ENCODE assay signal across 29 mouse cellular contexts in genomic region chr9:27968266-27968665, GRCm38 (mm10).
DNase-seq lines count a peak whose midpoint lies in the region; ATAC-seq lines count a peak whose summit lies in the region.
"Had no signal": no experiment of that assay in that cellular context is flagged by ENCODE, and none has a peak within 500 bp of the region (broad histone marks: within the 10 kb centered on the region; RNA-seq: fewer than 3 reads in every experiment).

No protein-coding gene starts in this region.

- H3K36me3 ChIP-seq in hindbrain, embryonic 16.5 days (ENCODE audit: control insufficient read depth, insufficient read depth, low read length) = no peaks in the 10 kb centered on the region
- no peaks in the 10 kb centered on the region for H3K36me3 ChIP-seq in hindbrain, embryonic 10.5 days
- H3K36me3 ChIP-seq in intestine, embryonic 16.5 days (ENCODE audit: control insufficient read depth, insufficient read depth, low read length) = no peaks in the 10 kb centered on the region
- H3K36me3 ChIP-seq: forebrain, embryonic 10.5 days; G1E; heart, embryonic 12.5 days; heart, embryonic 15.5 days; hindbrain, embryonic 15.5 days had no signal

- no peak overlapping the region for H3K4me2 ChIP-seq in hindbrain, embryonic 16.5 days (ENCODE audit: low read length)
- no peak overlapping the region for H3K4me2 ChIP-seq in intestine, embryonic 16.5 days (ENCODE audit: low read depth, low read length)
- H3K4me2 ChIP-seq: heart, embryonic 12.5 days; heart, embryonic 15.5 days; hindbrain, embryonic 15.5 days had no signal

- peak; percentile 74; the same call in 1 of the 2 replicates for ATAC-seq in hindbrain, embryonic 16.5 days
- ATAC-seq in intestine, embryonic 16.5 days = no peak
- ATAC-seq: forebrain, embryonic 14.5 days; inflammation-experienced regulatory T-cells, adult 6 months; intestine, postnatal 0 days; Patski had no signal

- H3K4me1 ChIP-seq in hindbrain, embryonic 16.5 days (ENCODE audit: control insufficient read depth, insufficient read depth, low read depth, low read length) = no peaks in the 10 kb centered on the region
- H3K4me1 ChIP-seq in hindbrain, embryonic 10.5 days (replicated peaks) = no peaks in the 10 kb centered on the region
- H3K4me1 ChIP-seq in intestine, embryonic 16.5 days (ENCODE audit: control insufficient read depth, insufficient read depth, low read length) = no peaks in the 10 kb centered on the region
- H3K4me1 ChIP-seq: forebrain, embryonic 10.5 days; hindbrain, embryonic 15.5 days had no signal

- H3K27me3 ChIP-seq in hindbrain, embryonic 16.5 days (replicated peaks; ENCODE audit: control insufficient read depth, insufficient read depth, low read length) = no peaks in the 10 kb centered on the region
- H3K27me3 ChIP-seq in hindbrain, embryonic 10.5 days (ENCODE audit: insufficient read depth, poor library complexity, severe bottlenecking) = no peaks in the 10 kb centered on the region
- H3K27me3 ChIP-seq in intestine, embryonic 16.5 days (replicated peaks; ENCODE audit: control insufficient read depth, insufficient read depth, low read length) = no peaks in the 10 kb centered on the region
- H3K27me3 ChIP-seq: CH12.LX; heart, embryonic 12.5 days; heart, embryonic 15.5 days; hindbrain, embryonic 15.5 days; Patski had no signal

- no peak overlapping the region for H3K4me3 ChIP-seq in hindbrain, embryonic 16.5 days (ENCODE audit: low read length)
- H3K4me3 ChIP-seq in hindbrain, embryonic 10.5 days = no peak overlapping the region
- H3K4me3 ChIP-seq in intestine, embryonic 16.5 days (ENCODE audit: low read length) = no peak overlapping the region
- H3K4me3 ChIP-seq: forebrain, embryonic 10.5 days; heart, embryonic 12.5 days; heart, embryonic 15.5 days; hindbrain, embryonic 15.5 days had no signal

- no peaks in the 10 kb centered on the region for H3K9me3 ChIP-seq in hindbrain, embryonic 16.5 days (ENCODE audit: control insufficient read depth, low read length)
- no peaks in the 10 kb centered on the region for H3K9me3 ChIP-seq in hindbrain, embryonic 10.5 days
- H3K9me3 ChIP-seq in intestine, embryonic 16.5 days (ENCODE audit: control insufficient read depth, low read length) = no peaks in the 10 kb centered on the region
- H3K9me3 ChIP-seq: forebrain, embryonic 10.5 days; G1E; heart, embryonic 12.5 days; heart, embryonic 15.5 days; hindbrain, embryonic 15.5 days had no signal

- peak; percentile 1 for DNase-seq in cerebellum, adult 9-11 months
- DNase-seq in cerebellum, postnatal 4 days (ENCODE audit: low spot score in 2 of 2) = no peak
- no peak for DNase-seq in hindbrain, embryonic 10.5 days (ENCODE audit: low spot score)
- DNase-seq in left cerebral cortex, postnatal 4 days = peak; percentile 34
- DNase-seq in left cerebral cortex, adult 8-10 months (ENCODE audit: low spot score in 2 of 2) = no peak
- DNase-seq in brain, adult 2 months (ENCODE audit: low read depth, low spot score) = peak; percentile 38
- DNase-seq: adrenal gland, adult 2 months; adrenal gland, postnatal 14 days; B cell, adult 2 months; cerebellum, adult 11 months; cerebellum, adult 9-10 months; cerebellum, postnatal 36 days; gastrocnemius, postnatal 25 days; heart, adult 18-20 months; heart, postnatal 10 days; heart, postnatal 36 days; kidney, adult 2 months had no signal

- H3K27ac ChIP-seq in hindbrain, embryonic 16.5 days (ENCODE audit: low read depth, low read length) = no peak overlapping the region
- no peak overlapping the region for H3K27ac ChIP-seq in hindbrain, embryonic 10.5 days
- H3K27ac ChIP-seq in intestine, embryonic 16.5 days (ENCODE audit: low read length) = no peak overlapping the region
- H3K27ac ChIP-seq: forebrain, embryonic 10.5 days; heart, embryonic 15.5 days; hindbrain, embryonic 15.5 days had no signal

- no peak overlapping the region for H3K9ac ChIP-seq in hindbrain, embryonic 16.5 days (ENCODE audit: low read depth, low read length)
- H3K9ac ChIP-seq in intestine, embryonic 16.5 days (ENCODE audit: low read depth, low read length) = no peak overlapping the region
- H3K9ac ChIP-seq: heart, embryonic 12.5 days; heart, embryonic 15.5 days; hindbrain, embryonic 15.5 days had no signal

- intact Hi-C loops in left cerebral cortex, postnatal 4 days (cut with DNase I) = no loop called here

Comparison
In these comparisons a context has a peak if more than half of its experiments do, and no peak if none do; other contexts are left out.
1. DNase-seq: peak in cerebellum, adult 9-11 months (single experiment), left cerebral cortex, postnatal 4 days (single experiment) and brain, adult 2 months (single experiment); none in cerebellum, postnatal 4 days (0 of 2), hindbrain, embryonic 10.5 days (single experiment) and left cerebral cortex, adult 8-10 months (0 of 2).